Comparison of ENCODE assay signal across 24 mouse cellular contexts in the genomic region with DNA sequence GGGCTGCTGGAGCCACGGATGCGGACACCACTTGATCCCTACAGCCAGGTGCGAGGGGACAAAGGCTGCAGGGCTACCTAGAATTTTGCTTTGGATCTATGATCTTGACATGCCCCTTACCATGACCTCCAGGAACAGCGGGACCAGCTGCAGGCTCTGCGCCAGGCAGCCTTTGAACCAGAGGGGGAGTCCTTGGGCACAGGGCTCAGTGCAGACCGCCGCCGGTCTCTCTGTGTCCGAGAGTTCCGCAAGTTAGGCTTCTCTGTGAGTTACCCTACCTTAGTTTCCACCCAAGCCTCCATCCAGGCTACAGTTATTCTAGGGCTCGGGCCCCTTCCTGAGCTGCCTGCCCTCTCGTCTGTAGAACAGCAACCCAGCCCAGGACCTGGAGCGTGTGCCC. TPM values are rescaled to one million over a fixed set of nuclear protein-coding genes. Genes with fewer than 3 reads are reported as not detected.
DNase-seq lines count a peak whose midpoint lies in the region; ATAC-seq lines count a peak whose summit lies in the region.
"Had no signal": no experiment of that assay in that cellular context is flagged by ENCODE, and none has a peak within 500 bp of the region (broad histone marks: within the 10 kb centered on the region; RNA-seq: fewer than 3 reads in every experiment).

No protein-coding gene starts in this region.

- no peaks in the 10 kb centered on the region for H3K9me3 ChIP-seq in midbrain, embryonic 11.5 days (ENCODE audit: control insufficient read depth, low read length)
- no peaks in the 10 kb centered on the region for H3K9me3 ChIP-seq in midbrain, embryonic 16.5 days (replicated peaks; ENCODE audit: control insufficient read depth, low read length, poor library complexity, severe bottlenecking)
- H3K9me3 ChIP-seq: embryonic facial prominence, embryonic 12.5 days; embryonic facial prominence, embryonic 15.5 days; heart, embryonic 10.5 days; heart, embryonic 13.5 days had no signal

- no peak overlapping the region for H3K4me2 ChIP-seq in midbrain, embryonic 11.5 days
- H3K4me2 ChIP-seq in midbrain, embryonic 16.5 days (ENCODE audit: low read length) = no peak overlapping the region
- H3K4me2 ChIP-seq: embryonic facial prominence, embryonic 12.5 days; embryonic facial prominence, embryonic 15.5 days; heart, embryonic 13.5 days; hindbrain, embryonic 14.5 days had no signal

- no peak overlapping the region for H3K9ac ChIP-seq in midbrain, embryonic 11.5 days (ENCODE audit: low read length)
- no peak overlapping the region for H3K9ac ChIP-seq in midbrain, embryonic 16.5 days (ENCODE audit: low read depth, low read length)
- H3K9ac ChIP-seq: embryonic facial prominence, embryonic 12.5 days; embryonic facial prominence, embryonic 15.5 days; forebrain, postnatal 0 days; heart, embryonic 13.5 days; hindbrain, embryonic 14.5 days had no signal

- no peaks in the 10 kb centered on the region for H3K27me3 ChIP-seq in midbrain, embryonic 11.5 days (ENCODE audit: control insufficient read depth, insufficient read depth, low read length)
- H3K27me3 ChIP-seq in midbrain, embryonic 16.5 days (ENCODE audit: control insufficient read depth, insufficient read depth, low read depth, low read length) = no peaks in the 10 kb centered on the region
- H3K27me3 ChIP-seq: embryonic facial prominence, embryonic 12.5 days; embryonic facial prominence, embryonic 15.5 days; heart, embryonic 13.5 days had no signal

- peaks cover 8% of the 10 kb centered on the region for H3K4me1 ChIP-seq in midbrain, embryonic 11.5 days (ENCODE audit: control insufficient read depth, insufficient read depth, low read length)
- H3K4me1 ChIP-seq in midbrain, embryonic 16.5 days (ENCODE audit: control insufficient read depth, insufficient read depth, low read length) = peaks cover 10% of the 10 kb centered on the region

- WGBS in midbrain, embryonic 11.5 days = 94% methylated on average over 13 of the region's 13 CpGs
- WGBS in midbrain, embryonic 16.5 days = 94% methylated on average over 13 of the region's 13 CpGs

- no peak overlapping the region for H3K27ac ChIP-seq in midbrain, embryonic 11.5 days (ENCODE audit: low read depth, low read length)
- no peak overlapping the region for H3K27ac ChIP-seq in midbrain, embryonic 16.5 days (ENCODE audit: low read length)
- H3K27ac ChIP-seq: embryonic facial prominence, embryonic 12.5 days; embryonic facial prominence, embryonic 15.5 days; heart, adult 2 months; heart, embryonic 10.5 days; heart, embryonic 13.5 days; hindbrain, embryonic 14.5 days; hindbrain, postnatal 0 days had no signal

- peaks cover 9% of the 10 kb centered on the region; the same call in 1 of the 2 replicates for H3K36me3 ChIP-seq in midbrain, embryonic 11.5 days (ENCODE audit: control insufficient read depth, insufficient read depth, low read length)
- peaks cover 36% of the 10 kb centered on the region for H3K36me3 ChIP-seq in midbrain, embryonic 16.5 days (ENCODE audit: control insufficient read depth, insufficient read depth, low read length)

- no peak for ATAC-seq in cerebellum, adult (ENCODE audit: insufficient number of reproducible peaks, low FRiP score, low TSS enrichment)
- ATAC-seq in midbrain, embryonic 11.5 days (ENCODE audit: low FRiP score) = no peak
- ATAC-seq in midbrain, embryonic 16.5 days = no peak
- ATAC-seq: activated CD4-positive, CD25-positive, alpha-beta regulatory T cell, adult 4 months; forebrain, embryonic 14.5 days; forebrain, postnatal 0 days; hindbrain, postnatal 0 days; inflammation-experienced regulatory T-cells, adult 6 months; intestine, embryonic 16.5 days had no signal

- peak; percentile 41 for DNase-seq in cerebellum, adult 11 months
- peak; percentile 31 for DNase-seq in cerebellum, adult 8-10 months
- DNase-seq in cerebellum, postnatal 4 days (ENCODE audit: low spot score in 2 of 2) = no peak
- peak; percentile 35 for DNase-seq in midbrain, embryonic 11.5 days (ENCODE audit: low spot score, missing footprints)
- no peak for DNase-seq in spleen, adult 18-20 months
- DNase-seq: adrenal gland, adult 8-10 months; adrenal gland, postnatal 25 days; forebrain, postnatal 0 days; gastrocnemius, postnatal 25 days; heart, postnatal 14 days; heart, postnatal 4 days had no signal

- H3K4me3 ChIP-seq in midbrain, embryonic 11.5 days (ENCODE audit: low read depth, low read length) = no peak overlapping the region
- no peak overlapping the region for H3K4me3 ChIP-seq in midbrain, embryonic 16.5 days (ENCODE audit: low read depth, low read length)
- H3K4me3 ChIP-seq: embryonic facial prominence, embryonic 12.5 days; embryonic facial prominence, embryonic 15.5 days; heart, adult 2 months; heart, embryonic 10.5 days; heart, embryonic 13.5 days had no signal

RNA-seq across cellular contexts. Expression of gene Elmo3, which starts 2.3 kb away (rescaled TPM):
- 0.81 and 1.8 TPM in 2 replicates for polyA plus RNA-seq in midbrain, embryonic 11.5 days (2014; fragmentation: Nextera tagmentation; extraction: Ambion mirVana)
- 0.88 and 1.1 TPM in 2 replicates for polyA plus RNA-seq in midbrain, embryonic 16.5 days (2015; fragmentation: Nextera tagmentation; extraction: Ambion mirVana)

RNA-seq across cellular contexts. Expression of gene E2f4, which starts 10.2 kb away (rescaled TPM):
- 94.9 and 101 TPM in 2 replicates for polyA plus RNA-seq in midbrain, embryonic 11.5 days (2014; fragmentation: Nextera tagmentation; extraction: Ambion mirVana)
- polyA plus RNA-seq in midbrain, embryonic 16.5 days (2015; fragmentation: Nextera tagmentation; extraction: Ambion mirVana) = 40.1 and 41.6 TPM in 2 replicates

RNA-seq across cellular contexts. Expression of gene Exoc3l, which starts 11.8 kb away (rescaled TPM):
- 6.4 and 8.6 TPM in 2 replicates for polyA plus RNA-seq in midbrain, embryonic 11.5 days (2014; fragmentation: Nextera tagmentation; extraction: Ambion mirVana)
- polyA plus RNA-seq in midbrain, embryonic 16.5 days (2015; fragmentation: Nextera tagmentation; extraction: Ambion mirVana) = 10.5 and 12.0 TPM in 2 replicates

RNA-seq across cellular contexts. Expression of gene 4931428F04Rik, which starts 18.0 kb away (rescaled TPM):
- 34.2 and 34.4 TPM in 2 replicates for polyA plus RNA-seq in midbrain, embryonic 11.5 days (2014; fragmentation: Nextera tagmentation; extraction: Ambion mirVana)
- polyA plus RNA-seq in midbrain, embryonic 16.5 days (2015; fragmentation: Nextera tagmentation; extraction: Ambion mirVana) = 168 and 175 TPM in 2 replicates

RNA-seq across cellular contexts. Expression of gene Lrrc29, which starts 18.4 kb away (rescaled TPM):
- 0.91 and 1.1 TPM in 2 replicates for polyA plus RNA-seq in midbrain, embryonic 11.5 days (2014; fragmentation: Nextera tagmentation; extraction: Ambion mirVana)
- polyA plus RNA-seq in midbrain, embryonic 16.5 days (2015; fragmentation: Nextera tagmentation; extraction: Ambion mirVana) = 0.83 and 0.88 TPM in 2 replicates

Comparison
In these comparisons a context has a peak if more than half of its experiments do, and no peak if none do; other contexts are left out.
1. DNase-seq: peak in cerebellum, adult 11 months (single experiment), cerebellum, adult 8-10 months (single experiment) and midbrain, embryonic 11.5 days (single experiment); none in cerebellum, postnatal 4 days (0 of 2) and spleen, adult 18-20 months (0 of 2).